Mouse (Mus musculus) E14TG2a.4 (cell line): ENCODE data around the gene Ppp1r12c.

Experiments used
- H3K27me3 ChIP-seq: 2 replicates; pipeline ENCODE4 v1.6.1; 2014; ENCODE audit warnings: low read length, control low read depth; ENCODE audit not compliant: insufficient read depth
- H3K36me3 ChIP-seq: 2 replicates; pipeline ENCODE4 v1.6.1; 2014; ENCODE audit warnings: low read length, control low read depth; ENCODE audit not compliant: insufficient read depth
- H3K4me1 ChIP-seq: replicated peaks from 2 replicates; pipeline ENCODE4 v1.6.1; 2014; ENCODE audit warnings: low read depth, low read length, control low read depth
- H3K4me3 ChIP-seq: replicated peaks from 2 replicates; pipeline ENCODE4 v1.5.1; 2014; ENCODE audit warnings: mild to moderate bottlenecking, low read length
- H3K9me3 ChIP-seq: 2 replicates; pipeline ENCODE4 v1.6.1; 2014; ENCODE audit warnings: low read length, control low read depth
- CTCF ChIP-seq: conservative IDR thresholded peaks from 2 replicates; pipeline ENCODE4 v1.5.1; 2014; ENCODE audit warnings: low read length
- NANOG ChIP-seq: IDR thresholded peaks from 2 replicates; pipeline ENCODE4 v1.6.1; 2014; ENCODE audit warnings: borderline replicate concordance, low read length, mixed read lengths
- POU5F1 ChIP-seq: IDR thresholded peaks from 2 replicates; pipeline ENCODE4 v1.6.1; 2014; ENCODE audit warnings: low read length, borderline replicate concordance

Gene Ppp1r12c

GRCm38 (mm10) chr7:4503100-4503499 is 1.6 kb upstream of the Ppp1r12c start:
- Histone ChIP-seq H3K4me1 (peaks cover 55% of the 10 kb centered on the region), H3K27me3 (peaks cover 3% of the 10 kb centered on the region; the same call in 1 of the 2 replicates), H3K4me3 (no peak overlapping the region), H3K9me3 (no peaks in the 10 kb centered on the region), H3K36me3 (peaks cover 17% of the 10 kb centered on the region)
- TF ChIP-seq POU5F1 (no peak), NANOG (no peak), CTCF (no peak)

- Histone ChIP-seq H3K36me3 (peaks cover 23% of the 10 kb centered on the region), H3K4me3 (peak overlapping the region; percentile 92), H3K4me1 (peaks cover 59% of the 10 kb centered on the region), H3K27me3 (peaks cover 3% of the 10 kb centered on the region; the same call in 1 of the 2 replicates), H3K9me3 (no peaks in the 10 kb centered on the region)
- TF ChIP-seq POU5F1: no peak
- TF ChIP-seq NANOG: no peak
- no peak for TF ChIP-seq CTCF
Measured at GRCm38 (mm10) chr7:4502421-4503090, 1.1 kb upstream of the Ppp1r12c start.

DNA sequence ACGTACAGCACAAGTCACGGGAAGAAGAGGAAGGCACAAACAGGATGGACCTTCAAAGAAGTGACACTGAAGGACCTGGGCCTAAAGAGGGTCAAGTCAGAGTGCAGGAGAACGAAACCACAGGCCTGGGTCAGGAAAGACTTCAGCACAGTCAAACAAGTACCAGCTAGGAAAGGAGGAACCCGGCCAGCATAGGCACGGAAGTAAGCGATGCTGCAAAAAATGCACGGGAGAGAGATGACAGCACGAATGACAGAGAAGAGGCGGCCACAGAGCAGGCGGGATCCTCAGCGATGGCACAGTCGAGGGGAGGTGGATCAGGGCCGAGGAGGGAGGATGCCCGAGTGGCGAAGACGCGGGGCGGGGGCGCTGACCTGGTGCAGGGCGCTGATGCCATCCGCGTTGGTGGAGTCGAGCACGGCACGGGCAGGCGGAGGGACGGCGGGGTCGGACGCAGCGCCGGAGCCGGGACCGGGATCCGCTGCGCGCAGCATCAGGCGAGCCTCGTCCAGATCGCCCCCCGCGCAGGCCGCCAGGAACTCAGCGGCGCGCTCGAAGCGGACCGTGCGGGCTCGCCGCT is 498 bp downstream of the Ppp1r12c start:
- Histone ChIP-seq H3K4me1 (peaks cover 54% of the 10 kb centered on the region), H3K4me3 (peak overlapping the region; percentile 92)
- TF ChIP-seq CTCF: no peak
- TF ChIP-seq NANOG: no peak
- no peak for TF ChIP-seq POU5F1

GRCm38 (mm10) chr7:4499034-4499433 is 2.4 kb downstream of the Ppp1r12c start:
- no peaks in the 10 kb centered on the region for H3K9me3 ChIP-seq
- no peak overlapping the region for H3K4me3 ChIP-seq
- peaks cover 3% of the 10 kb centered on the region; the same call in 1 of the 2 replicates for H3K27me3 ChIP-seq
- H3K36me3 ChIP-seq: peaks cover 58% of the 10 kb centered on the region
- TF ChIP-seq NANOG (no peak), POU5F1 (no peak)
- H3K4me1 ChIP-seq: peaks cover 48% of the 10 kb centered on the region

More for the DNA sequence above, 498 bp downstream of the Ppp1r12c start:
- Histone ChIP-seq H3K27me3 (peaks cover 3% of the 10 kb centered on the region; the same call in 1 of the 2 replicates), H3K9me3 (no peaks in the 10 kb centered on the region), H3K36me3 (peaks cover 39% of the 10 kb centered on the region)

DNA sequence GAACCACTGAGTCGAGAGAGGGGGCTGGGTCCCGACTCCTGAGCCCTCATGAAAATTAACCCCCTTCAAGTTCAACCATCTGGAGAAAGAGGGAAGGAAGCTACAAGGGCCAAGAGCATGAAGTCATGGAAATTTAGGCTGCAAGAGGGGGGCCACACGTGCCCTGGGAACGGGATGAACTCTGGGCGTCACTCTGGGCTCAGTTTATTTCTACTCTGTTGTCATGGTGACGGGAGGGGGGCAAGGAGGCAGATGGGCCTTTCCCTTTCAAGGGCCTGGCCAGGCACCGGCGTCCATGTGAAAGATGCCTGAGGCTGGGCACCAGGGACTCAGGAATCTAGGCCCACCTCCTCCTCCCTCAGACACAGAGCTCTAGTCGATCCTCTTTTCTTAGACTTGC is 3.2 kb downstream of the Ppp1r12c start:
- TF ChIP-seq NANOG (no peak), CTCF (no peak), POU5F1 (no peak)
- Histone ChIP-seq H3K9me3 (no peaks in the 10 kb centered on the region), H3K36me3 (peaks cover 65% of the 10 kb centered on the region), H3K4me1 (peaks cover 50% of the 10 kb centered on the region), H3K27me3 (peaks cover 3% of the 10 kb centered on the region; the same call in 1 of the 2 replicates), H3K4me3 (no peak overlapping the region)

DNA sequence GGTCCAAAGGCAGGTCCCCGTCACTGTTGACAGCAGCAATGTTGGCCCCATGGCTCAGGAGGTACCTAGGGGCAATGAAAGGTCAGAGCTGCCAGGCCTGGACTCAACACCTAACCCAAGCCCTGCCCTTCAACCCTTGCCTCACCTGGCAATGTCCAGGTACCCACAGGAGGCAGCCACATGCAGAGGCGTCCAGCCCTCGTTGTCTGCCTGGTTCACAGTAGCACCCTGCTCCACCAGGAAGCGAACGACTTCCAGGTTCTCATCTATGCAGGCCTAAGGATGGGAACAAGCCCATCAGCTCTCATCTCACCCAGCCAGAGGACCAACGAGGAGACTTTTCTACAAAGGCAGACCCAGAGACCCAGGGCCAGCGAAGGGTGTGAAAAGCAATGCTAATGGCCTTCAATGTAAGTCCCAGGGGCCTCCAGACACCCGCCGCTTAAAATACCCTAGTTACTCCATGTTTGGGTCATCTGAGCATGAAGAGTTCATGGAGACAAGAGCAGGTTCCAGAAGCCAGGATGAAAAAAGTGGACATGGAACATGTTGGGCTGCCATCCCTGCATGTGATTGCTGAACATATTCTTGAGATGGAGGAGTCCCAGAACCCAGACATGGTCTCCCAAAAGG is 4.1 kb downstream of the Ppp1r12c start:
- TF ChIP-seq CTCF (no peak), NANOG (no peak), POU5F1 (no peak)
- Histone ChIP-seq H3K4me1 (peaks cover 52% of the 10 kb centered on the region), H3K9me3 (no peaks in the 10 kb centered on the region), H3K4me3 (no peak overlapping the region), H3K27me3 (peaks cover 3% of the 10 kb centered on the region; the same call in 1 of the 2 replicates), H3K36me3 (peaks cover 74% of the 10 kb centered on the region)

DNA sequence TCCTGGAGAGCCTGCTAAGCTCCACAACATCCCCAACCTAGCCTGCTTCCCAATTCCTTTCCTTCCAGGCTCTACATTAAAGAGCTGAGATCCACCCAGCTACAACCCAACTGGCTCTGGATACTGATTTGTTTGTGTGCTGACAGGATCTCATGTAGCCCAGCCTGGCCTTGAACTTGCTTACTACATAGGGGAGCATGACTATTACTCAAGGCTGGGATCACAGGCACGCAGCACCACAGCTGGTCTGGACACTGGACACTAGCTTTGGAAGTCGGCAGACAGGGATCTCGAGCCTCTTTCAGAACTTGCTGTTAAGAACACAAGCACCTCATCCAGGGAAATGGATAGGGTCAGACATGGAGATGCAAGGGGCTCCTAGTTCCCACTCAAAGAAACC is 5.0 kb downstream of the Ppp1r12c start:
- Histone ChIP-seq H3K4me1 (peaks cover 52% of the 10 kb centered on the region), H3K27me3 (peaks cover 3% of the 10 kb centered on the region; the same call in 1 of the 2 replicates), H3K4me3 (no peak overlapping the region), H3K36me3 (peaks cover 83% of the 10 kb centered on the region), H3K9me3 (no peaks in the 10 kb centered on the region)
- TF ChIP-seq POU5F1 (no peak), NANOG (no peak), CTCF (no peak)

DNA sequence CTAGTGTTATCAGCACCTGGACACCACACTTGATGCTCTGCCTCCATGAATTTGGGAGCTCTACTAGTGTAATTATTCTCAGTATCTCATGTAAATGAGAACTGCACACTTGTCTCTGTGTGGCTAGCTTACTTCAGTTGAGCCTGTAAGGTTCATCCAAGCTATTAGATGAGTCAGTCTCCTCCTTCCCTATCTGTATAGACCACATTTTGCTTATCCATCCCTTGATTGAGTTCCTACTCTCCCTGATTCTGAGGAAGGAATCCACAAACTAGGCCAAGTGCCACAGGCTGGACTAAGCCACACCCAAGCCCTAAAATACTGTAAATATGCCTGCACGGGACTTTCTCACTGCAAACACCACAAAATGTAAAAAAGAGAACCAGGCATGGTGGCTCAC is 7.5 kb downstream of the Ppp1r12c start:
- H3K36me3 ChIP-seq: peaks cover 96% of the 10 kb centered on the region
- H3K4me3 ChIP-seq: no peak overlapping the region
- no peak for TF ChIP-seq POU5F1
- TF ChIP-seq NANOG: no peak
- no peak for TF ChIP-seq CTCF
- H3K4me1 ChIP-seq: peaks cover 43% of the 10 kb centered on the region
- H3K27me3 ChIP-seq: no peaks in the 10 kb centered on the region
- H3K9me3 ChIP-seq: no peaks in the 10 kb centered on the region
